Mouse (Mus musculus) midbrain, postnatal 0 days (tissue): Measurements from ENCODE around the gene Armc12. TPM values are rescaled to one million over a fixed set of nuclear protein-coding genes. Genes with fewer than 3 reads are reported as not detected.

Source experiments
- ATAC-seq: fragments of 200-750 bp; cut with Nextera tagmentation; 2 replicates; pipeline ENCODE4 v1.8.0; 2017; ENCODE audit warnings: moderate number of reproducible peaks, mild to moderate bottlenecking, moderate TSS enrichment, moderate library complexity; ENCODE audit not compliant: low FRiP score
- DNase-seq: peaks from one replicate; pipeline ENCODE4 v3.0.0-alpha.2; 2015; ENCODE audit warnings: low spot score
- H3K27ac ChIP-seq: fragments of 300-500 bp; sonication (generic); 2 replicates; pipeline ENCODE4 v1.5.1; 2014; ENCODE audit warnings: low read depth, mild to moderate bottlenecking, low read length, mixed read lengths
- H3K27me3 ChIP-seq: fragments of 300-500 bp; sonication (generic); 2 replicates; pipeline ENCODE4 v1.6.1; 2014; ENCODE audit warnings: low read length, control low read depth, mixed read lengths; ENCODE audit not compliant: insufficient read depth
- H3K36me3 ChIP-seq: fragments of 300-500 bp; sonication (generic); 2 replicates; pipeline ENCODE4 v1.6.1; 2014; ENCODE audit warnings: low read length, control low read depth, mixed read lengths; ENCODE audit not compliant: insufficient read depth
- H3K4me1 ChIP-seq: fragments of 300-500 bp; sonication (generic); 2 replicates; pipeline ENCODE4 v1.6.1; 2014; ENCODE audit warnings: mild to moderate bottlenecking, control low read depth, antibody characterized with exemption, low read length, mixed read lengths; ENCODE audit not compliant: insufficient read depth
- H3K4me2 ChIP-seq: fragments of 300-500 bp; sonication (generic); 2 replicates; pipeline ENCODE4 v1.6.1; 2014; ENCODE audit warnings: low read depth, mild to moderate bottlenecking, low read length, mixed read lengths; ENCODE audit not compliant: poor library complexity, severe bottlenecking
- H3K4me3 ChIP-seq: fragments of 300-500 bp; sonication (generic); 2 replicates; pipeline ENCODE4 v1.5.1; 2014; ENCODE audit warnings: low read depth, mild to moderate bottlenecking, low read length, moderate library complexity
- H3K9ac ChIP-seq: fragments of 300-500 bp; sonication (generic); replicated peaks from 2 replicates; pipeline ENCODE4 v1.6.1; 2014; ENCODE audit warnings: mild to moderate bottlenecking, low read length, moderate library complexity, mixed read lengths; ENCODE audit not compliant: poor library complexity, severe bottlenecking
- H3K9me3 ChIP-seq: fragments of 300-500 bp; sonication (generic); 2 replicates; pipeline ENCODE4 v1.6.1; 2016; ENCODE audit warnings: low read length, control low read depth
- CTCF ChIP-seq: IDR thresholded peaks from 2 replicates; pipeline ENCODE4 v1.5.1; 2016; ENCODE audit warnings: antibody characterized with exemption, mild to moderate bottlenecking
- WGBS: fragments of 180-500 bp; shearing (Covaris S2); extraction: QIAGEN DNeasy Blood & Tissue Kit; methylation state at CpG from one replicate; pipeline ENCODE4 v1.1.7; 2014; 5-methylcytosine and 5-hydroxymethylcytosine counted together
- polyA plus RNA-seq: library from polyadenylated mRNA; unstranded; fragments of >200 nt; fragmentation: Nextera tagmentation; extraction: Ambion mirVana; gene quantifications from 2 replicates; pipeline ENCODE4 v1.2.1, GENCODE M21; 2015
- total RNA-seq: library from RNA; depleted of rRNA; stranded (reverse); fragments of >200 nt; gene quantifications from 2 replicates; pipeline ENCODE4 v1.2.3, GENCODE M21; 2014

Gene Armc12
- total and polyA plus RNA-seq, 2 experiments from 2014 or later, result not detected

- Histone ChIP-seq H3K36me3 (no peaks in the 10 kb centered on the region), H3K27ac (no peak overlapping the region), H3K9me3 (no peaks in the 10 kb centered on the region), H3K4me2 (no peak overlapping the region), H3K9ac (no peak overlapping the region), H3K4me1 (no peaks in the 10 kb centered on the region), H3K27me3 (no peaks in the 10 kb centered on the region), H3K4me3 (no peak overlapping the region)
- no peak for TF ChIP-seq CTCF
- no peak for DNase-seq
- 84% methylated on average over 6 of the region's 6 CpGs for WGBS
- ATAC-seq, result no peak
Measured at GRCm38 (mm10) chr17:28504182-28504581, 26.4 kb upstream of the Armc12 start.

DNA sequence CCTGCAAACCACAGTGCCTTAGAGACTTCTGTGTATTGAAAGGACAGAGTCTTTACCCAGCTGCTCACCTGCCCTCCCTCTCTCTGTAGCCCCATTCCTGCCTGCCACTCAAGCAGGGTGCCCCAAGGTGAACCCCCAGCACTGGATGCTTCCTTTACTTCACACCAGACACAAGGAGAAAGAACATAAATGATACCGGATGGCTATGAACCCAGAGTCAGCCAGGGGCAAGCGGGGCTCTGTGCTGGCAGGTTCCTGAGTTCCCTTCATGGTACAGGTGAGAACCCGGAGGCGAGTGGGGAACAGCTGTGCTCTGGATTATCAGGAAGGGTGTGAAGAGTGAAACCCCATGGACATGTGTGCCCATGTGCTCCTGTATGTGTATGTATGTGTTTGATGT lies 25.0 kb upstream of the Armc12 start:
- 91% methylated on average over 4 of the region's 4 CpGs for WGBS
- Histone ChIP-seq H3K27me3 (0 out of 2 replicates have a peak, but pooled peaks cover 2% of the 10 kb centered on the region), H3K36me3 (no peaks in the 10 kb centered on the region), H3K9me3 (no peaks in the 10 kb centered on the region), H3K27ac (no peak overlapping the region), H3K9ac (no peak overlapping the region), H3K4me1 (no peaks in the 10 kb centered on the region), H3K4me3 (no peak overlapping the region), H3K4me2 (no peak overlapping the region)
- ATAC-seq, result no peak
- no peak for TF ChIP-seq CTCF
- DNase-seq, result no peak

- DNase-seq (no peak), ATAC-seq (no peak)
- no peak for TF ChIP-seq CTCF
- no peak overlapping the region for H3K4me2 ChIP-seq
- H3K27ac ChIP-seq, result no peak overlapping the region
- H3K4me1 ChIP-seq, result no peaks in the 10 kb centered on the region
- H3K9me3 ChIP-seq, result no peaks in the 10 kb centered on the region
- H3K36me3 ChIP-seq, result no peaks in the 10 kb centered on the region
- no peak overlapping the region for H3K9ac ChIP-seq
- 25% methylated on average over 5 of the region's 5 CpGs for WGBS
- H3K4me3 ChIP-seq, result no peak overlapping the region
- H3K27me3 ChIP-seq, result 0 out of 2 replicates have a peak, but pooled peaks cover 7% of the 10 kb centered on the region
Measured at GRCm38 (mm10) chr17:28506895-28507294, 23.7 kb upstream of the Armc12 start.

DNA sequence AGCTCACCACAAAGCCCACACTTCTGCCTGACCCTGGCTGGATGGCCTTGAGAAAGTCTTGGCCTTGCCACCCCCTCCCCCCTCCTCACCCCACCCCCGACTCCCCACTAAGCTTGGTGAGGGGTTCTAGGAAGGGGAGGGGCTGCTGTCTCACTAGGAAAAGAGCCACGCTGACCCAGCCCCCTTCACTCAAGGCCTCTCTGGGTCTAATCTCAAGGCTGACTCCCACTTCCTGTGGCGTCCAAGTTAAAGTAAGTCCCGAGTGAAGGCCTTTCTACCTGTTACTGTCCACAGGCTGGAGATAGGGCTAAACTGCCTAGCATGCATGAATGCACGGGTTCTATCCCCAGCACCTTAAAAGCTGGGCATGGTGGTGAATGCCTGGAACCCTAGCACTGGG lies 23.1 kb upstream of the Armc12 start:
- no peak for ATAC-seq
- TF ChIP-seq CTCF, result no peak
- H3K36me3 ChIP-seq, result no peaks in the 10 kb centered on the region
- no peak overlapping the region for H3K27ac ChIP-seq
- DNase-seq, result no peak
- no peak overlapping the region for H3K4me3 ChIP-seq
- no peak overlapping the region for H3K4me2 ChIP-seq
- no peaks in the 10 kb centered on the region for H3K4me1 ChIP-seq
- H3K9ac ChIP-seq, result no peak overlapping the region
- WGBS, result 38% methylated on average over 5 of the region's 5 CpGs
- 0 out of 2 replicates have a peak, but pooled peaks cover 7% of the 10 kb centered on the region for H3K27me3 ChIP-seq
- H3K9me3 ChIP-seq, result no peaks in the 10 kb centered on the region

- no peak for ATAC-seq
- Histone ChIP-seq H3K27ac (no peak overlapping the region), H3K27me3 (0 out of 2 replicates have a peak, but pooled peaks cover 7% of the 10 kb centered on the region), H3K9ac (no peak overlapping the region), H3K4me3 (no peak overlapping the region), H3K4me2 (peak overlapping the region; percentile 22; the same call in 1 of the 2 replicates), H3K9me3 (no peaks in the 10 kb centered on the region), H3K36me3 (no peaks in the 10 kb centered on the region), H3K4me1 (no peaks in the 10 kb centered on the region)
- no peak for TF ChIP-seq CTCF
- WGBS, result 8% methylated on average over 28 of the region's 28 CpGs
- no peak for DNase-seq
Measured at GRCm38 (mm10) chr17:28510445-28511342, 19.9 kb upstream of the Armc12 start.
